Mouse (Mus musculus) hindbrain, embryonic 16.5 days (tissue): Measurements from ENCODE around the gene Soat2. TPM values are rescaled to one million over a fixed set of nuclear protein-coding genes. Genes with fewer than 3 reads are reported as not detected.

Source experiments
- ATAC-seq: fragments of 200-750 bp; cut with Nextera tagmentation; 2 replicates; pipeline ENCODE4 v1.8.0; 2017; ENCODE audit warnings: moderate TSS enrichment, moderate library complexity
- H3K27ac ChIP-seq: fragments of 300-500 bp; sonication (generic); 2 replicates; pipeline ENCODE4 v1.5.1; 2014; ENCODE audit warnings: low read depth, mild to moderate bottlenecking, control low read depth, low read length, moderate library complexity
- H3K27me3 ChIP-seq: fragments of 300-500 bp; sonication (generic); replicated peaks from 2 replicates; pipeline ENCODE4 v1.6.1; 2014; ENCODE audit warnings: low read length; ENCODE audit not compliant: control insufficient read depth, insufficient read depth
- H3K36me3 ChIP-seq: fragments of 300-500 bp; sonication (generic); 2 replicates; pipeline ENCODE4 v1.6.1; 2014; ENCODE audit warnings: mild to moderate bottlenecking, low read length, moderate library complexity, mixed read lengths; ENCODE audit not compliant: control insufficient read depth, insufficient read depth
- H3K4me1 ChIP-seq: fragments of 300-500 bp; sonication (generic); 2 replicates; pipeline ENCODE4 v1.6.1; 2014; ENCODE audit warnings: low read depth, low read length; ENCODE audit not compliant: control insufficient read depth, insufficient read depth
- H3K4me2 ChIP-seq: fragments of 300-500 bp; sonication (generic); 2 replicates; pipeline ENCODE4 v1.6.1; 2014; ENCODE audit warnings: mild to moderate bottlenecking, low read length, control low read depth, moderate library complexity
- H3K4me3 ChIP-seq: fragments of 300-500 bp; sonication (generic); 2 replicates; pipeline ENCODE4 v1.5.1; 2014; ENCODE audit warnings: mild to moderate bottlenecking, low read length, control low read depth, moderate library complexity
- H3K9ac ChIP-seq: fragments of 300-500 bp; sonication (generic); 2 replicates; pipeline ENCODE4 v1.6.1; 2014; ENCODE audit warnings: low read depth, mild to moderate bottlenecking, control low read depth, low read length, moderate library complexity
- H3K9me3 ChIP-seq: fragments of 300-500 bp; sonication (generic); 2 replicates; pipeline ENCODE4 v1.6.1; 2014; ENCODE audit warnings: mild to moderate bottlenecking, low read length, moderate library complexity; ENCODE audit not compliant: control insufficient read depth
- WGBS: fragments of 180-500 bp; shearing (Covaris S2); extraction: QIAGEN DNeasy Blood & Tissue Kit; methylation state at CpG from one replicate; pipeline ENCODE4 v1.1.7; 2014; 5-methylcytosine and 5-hydroxymethylcytosine counted together
- polyA plus RNA-seq: library from polyadenylated mRNA; unstranded; fragments of >200 nt; fragmentation: Nextera tagmentation; extraction: Ambion mirVana; gene quantifications from 2 replicates; pipeline ENCODE4 v1.2.1, GENCODE M21; 2015

Soat2 gene
- polyA plus RNA-seq, 1 experiment from 2014 or later, result not detected

DNA sequence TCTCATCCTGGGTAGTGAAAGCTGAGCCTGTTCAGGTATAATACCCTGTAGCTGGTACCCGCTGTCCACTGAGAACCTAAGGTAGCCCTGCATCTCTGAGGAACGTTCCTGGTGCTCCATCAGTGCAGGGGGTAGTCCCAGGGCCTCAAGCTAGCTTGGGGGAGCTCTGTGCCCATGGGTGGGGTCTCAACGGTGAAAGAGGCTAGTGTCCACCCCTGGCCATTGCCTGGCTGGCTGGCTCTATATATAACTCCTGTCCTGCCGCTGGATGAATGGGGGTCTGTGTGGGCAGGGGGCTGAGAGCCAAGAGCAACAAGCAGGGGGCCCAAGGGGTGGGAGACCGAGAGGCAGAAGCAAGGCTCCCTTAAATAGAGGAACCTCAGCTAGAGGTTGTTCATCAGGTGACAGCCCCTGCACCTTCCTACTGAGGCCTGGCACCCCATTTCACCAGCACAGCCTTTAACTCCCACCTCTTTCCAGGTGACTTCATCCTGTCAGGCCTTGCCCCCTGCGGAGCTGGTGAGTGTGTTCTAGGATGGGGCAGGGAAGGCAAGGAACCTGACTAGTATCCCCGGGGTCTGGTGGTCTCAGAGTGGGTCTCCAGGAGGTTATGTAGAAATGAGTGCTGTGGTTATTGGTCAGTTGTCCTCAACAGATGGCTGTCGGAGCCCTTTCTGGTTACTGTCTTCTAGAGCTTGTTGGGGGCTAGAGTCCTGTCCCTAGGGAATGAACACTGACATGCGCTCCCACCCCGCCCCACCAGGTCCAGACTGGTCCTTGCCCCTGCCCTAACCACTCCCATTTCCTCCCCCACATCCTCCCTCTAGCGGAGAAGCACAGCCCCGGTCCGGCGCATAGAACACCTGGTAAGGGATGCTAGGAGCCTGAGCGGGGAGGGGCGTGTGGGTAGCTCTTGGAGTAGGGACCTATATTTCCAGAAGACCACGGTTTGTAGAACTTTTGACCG, 44.3 kb upstream of the Soat2 start:
- 28% methylated on average over 18 of the region's 18 CpGs for WGBS
- Histone ChIP-seq H3K27ac (no peak overlapping the region), H3K4me2 (peak overlapping the region; percentile 74), H3K4me1 (peaks cover 52% of the 10 kb centered on the region), H3K9ac (no peak overlapping the region), H3K9me3 (no peaks in the 10 kb centered on the region), H3K27me3 (peaks cover 14% of the 10 kb centered on the region), H3K4me3 (peak overlapping the region; percentile 3; the same call in 1 of the 2 replicates), H3K36me3 (no peaks in the 10 kb centered on the region)
- ATAC-seq, result no peak

DNA sequence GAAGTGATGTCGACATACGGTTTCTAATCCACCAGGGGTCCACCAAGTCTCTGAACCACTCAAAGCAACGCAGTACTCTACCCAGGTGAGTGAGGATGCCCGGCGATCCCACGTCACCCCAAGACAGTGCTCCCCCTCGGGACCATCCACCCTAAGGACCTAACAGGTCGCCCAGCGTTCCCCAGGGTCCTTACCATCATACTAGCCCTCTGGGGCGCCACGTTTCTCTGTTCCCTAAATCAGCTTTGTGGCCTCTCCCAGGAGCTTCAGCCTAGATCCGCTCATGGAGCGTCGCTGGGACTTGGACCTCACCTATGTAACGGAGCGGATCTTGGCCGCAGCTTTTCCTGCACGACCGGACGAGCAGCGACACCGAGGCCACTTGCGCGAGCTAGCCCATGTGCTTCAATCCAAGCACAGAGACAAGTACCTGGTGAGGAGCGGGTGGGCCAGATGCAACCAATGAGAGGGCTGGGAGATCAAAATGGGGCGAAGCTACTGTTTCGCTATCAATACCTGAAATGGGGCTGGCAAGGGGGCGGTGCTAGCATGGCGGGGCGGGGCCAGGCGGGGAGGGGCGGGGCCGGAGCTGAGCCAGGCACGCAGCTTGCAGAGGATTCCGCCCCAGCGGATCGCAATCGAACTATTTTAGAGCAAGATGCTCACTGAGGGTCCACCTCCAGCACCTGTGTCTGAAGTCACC, 43.4 kb upstream of the Soat2 start:
- peaks cover 14% of the 10 kb centered on the region for H3K27me3 ChIP-seq
- no peak overlapping the region for H3K27ac ChIP-seq
- no peaks in the 10 kb centered on the region for H3K9me3 ChIP-seq
- peaks cover 46% of the 10 kb centered on the region for H3K4me1 ChIP-seq
- peak overlapping the region; percentile 42 for H3K4me3 ChIP-seq
- ATAC-seq, result peak; percentile 22
- no peaks in the 10 kb centered on the region for H3K36me3 ChIP-seq
- peak overlapping the region; percentile 74 for H3K4me2 ChIP-seq
- 6% methylated on average over 38 of the region's 38 CpGs for WGBS
- peak overlapping the region; percentile 58 for H3K9ac ChIP-seq

DNA sequence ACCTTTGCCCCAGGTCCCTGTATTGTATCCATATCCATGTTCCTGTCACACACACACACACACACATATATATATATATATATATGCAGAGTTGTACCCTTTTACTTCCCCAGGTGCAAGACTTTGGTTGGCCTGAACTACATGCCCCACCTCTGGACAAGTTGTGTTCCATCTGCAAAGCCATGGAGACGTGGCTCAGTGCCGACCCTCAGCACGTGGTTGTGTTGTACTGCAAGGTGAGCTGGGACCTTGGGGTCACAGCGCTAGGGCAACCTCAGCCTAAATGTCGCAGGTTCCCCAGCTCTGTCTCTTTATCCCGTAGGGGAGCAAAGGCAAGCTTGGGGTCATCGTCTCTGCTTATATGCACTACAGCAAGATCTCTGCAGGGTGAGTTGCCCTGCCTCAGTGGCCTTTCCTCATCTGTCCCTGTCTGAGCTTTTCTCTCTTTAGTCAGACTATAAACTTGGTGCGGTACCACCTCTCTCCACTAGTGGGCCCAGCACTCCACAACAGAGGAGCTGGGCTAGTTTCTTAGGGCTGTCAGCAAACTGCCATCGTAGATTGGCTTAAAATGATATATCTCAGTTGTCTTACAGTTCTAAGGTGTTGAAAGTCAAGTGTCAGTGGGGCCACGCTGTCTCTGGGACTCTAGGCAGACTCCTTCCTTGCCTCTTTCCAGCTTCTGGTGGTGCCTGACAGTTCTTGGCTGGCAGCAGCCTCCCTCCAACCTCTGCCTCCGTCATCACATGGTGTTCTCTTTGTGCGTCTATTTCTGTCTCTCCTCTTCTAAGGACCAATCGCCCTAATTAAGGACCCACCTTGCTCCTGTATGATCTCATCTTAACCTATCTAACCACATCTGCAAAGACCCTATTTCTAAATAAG, 42.4 kb upstream of the Soat2 start:
- Histone ChIP-seq H3K36me3 (no peaks in the 10 kb centered on the region), H3K9me3 (no peaks in the 10 kb centered on the region), H3K4me3 (no peak overlapping the region; the same call in 1 of the 2 replicates), H3K27ac (no peak overlapping the region), H3K4me1 (peaks cover 38% of the 10 kb centered on the region), H3K27me3 (peaks cover 14% of the 10 kb centered on the region), H3K4me2 (peak overlapping the region; percentile 74), H3K9ac (no peak overlapping the region)
- ATAC-seq, result no peak
- WGBS, result 35% methylated on average over 13 of the region's 13 CpGs

DNA sequence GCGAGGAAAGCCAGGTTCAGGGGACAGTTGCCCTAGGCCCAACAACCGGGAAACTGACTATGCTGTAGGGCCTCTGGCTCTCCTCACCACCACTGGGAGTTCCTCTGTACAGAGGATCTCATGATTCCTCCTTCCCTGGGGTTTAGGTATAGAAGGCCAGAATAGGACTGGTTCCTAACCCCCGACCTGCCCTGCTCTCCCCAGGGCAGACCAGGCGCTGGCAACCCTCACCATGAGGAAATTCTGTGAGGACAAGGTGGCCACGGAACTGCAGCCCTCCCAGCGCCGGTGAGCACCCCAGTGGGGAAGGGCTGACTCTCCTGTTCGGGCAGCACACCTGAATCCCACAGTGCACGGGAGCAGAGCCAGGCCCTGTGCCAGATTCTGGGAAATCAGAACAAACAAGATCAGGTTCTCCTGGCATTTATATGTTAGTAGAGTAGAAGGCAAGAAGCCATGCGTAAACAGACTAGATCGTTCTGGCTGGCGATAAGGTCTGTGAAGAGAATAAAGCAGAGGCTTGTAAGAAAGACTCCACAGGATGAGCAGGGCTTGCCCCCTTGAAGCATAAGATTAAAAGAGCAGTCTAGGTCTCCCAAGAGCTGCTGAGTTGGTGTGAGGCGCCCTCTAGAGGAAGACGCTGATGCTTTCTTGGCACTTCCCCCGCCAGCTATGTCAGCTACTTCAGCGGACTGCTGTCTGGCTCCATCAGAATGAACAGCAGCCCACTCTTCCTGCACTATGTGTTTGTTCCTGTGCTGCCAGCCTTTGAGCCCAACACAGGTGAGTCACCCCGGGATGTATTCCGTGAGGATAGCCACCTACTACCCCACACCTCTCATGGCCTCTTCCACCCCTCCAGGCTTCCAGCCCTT, 41.4 kb upstream of the Soat2 start:
- peaks cover 29% of the 10 kb centered on the region for H3K4me1 ChIP-seq
- H3K9me3 ChIP-seq, result no peaks in the 10 kb centered on the region
- ATAC-seq, result 0 out of 2 replicates have a peak, but pooled peaks have one; percentile 12
- H3K9ac ChIP-seq, result 0 out of 2 replicates have a peak overlapping the region, but pooled peaks have one; percentile 14
- peaks cover 14% of the 10 kb centered on the region for H3K27me3 ChIP-seq
- H3K4me3 ChIP-seq, result no peak overlapping the region
- H3K4me2 ChIP-seq, result no peak overlapping the region
- no peaks in the 10 kb centered on the region for H3K36me3 ChIP-seq
- H3K27ac ChIP-seq, result no peak overlapping the region
- 48% methylated on average over 18 of the region's 18 CpGs for WGBS

DNA sequence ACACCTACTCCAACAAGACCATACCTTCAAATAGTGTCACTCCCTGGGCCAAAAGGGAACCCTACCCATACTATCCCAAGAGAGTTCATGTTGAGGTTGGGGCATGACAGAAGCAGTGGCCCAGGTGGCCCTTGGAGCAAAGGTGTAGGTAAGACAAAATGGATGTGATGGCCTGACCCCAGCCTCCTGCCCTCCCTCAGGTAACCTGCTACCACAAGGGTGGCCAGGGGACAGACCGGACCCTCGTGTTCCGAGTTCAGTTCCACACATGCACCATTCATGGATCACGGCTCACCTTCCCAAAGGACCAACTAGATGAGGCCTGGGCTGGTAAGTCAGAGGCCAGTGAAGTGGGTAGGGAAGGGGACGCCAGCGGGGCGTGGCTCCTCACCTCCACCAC, 40.1 kb upstream of the Soat2 start:
- peaks cover 12% of the 10 kb centered on the region for H3K27me3 ChIP-seq
- 98% methylated on average over 7 of the region's 7 CpGs for WGBS
- no peak overlapping the region for H3K9ac ChIP-seq
- H3K4me1 ChIP-seq, result peaks cover 22% of the 10 kb centered on the region
- no peaks in the 10 kb centered on the region for H3K36me3 ChIP-seq
- ATAC-seq, result no peak
- H3K4me2 ChIP-seq, result no peak overlapping the region
- H3K9me3 ChIP-seq, result no peaks in the 10 kb centered on the region
- H3K27ac ChIP-seq, result no peak overlapping the region
- H3K4me3 ChIP-seq, result no peak overlapping the region

DNA sequence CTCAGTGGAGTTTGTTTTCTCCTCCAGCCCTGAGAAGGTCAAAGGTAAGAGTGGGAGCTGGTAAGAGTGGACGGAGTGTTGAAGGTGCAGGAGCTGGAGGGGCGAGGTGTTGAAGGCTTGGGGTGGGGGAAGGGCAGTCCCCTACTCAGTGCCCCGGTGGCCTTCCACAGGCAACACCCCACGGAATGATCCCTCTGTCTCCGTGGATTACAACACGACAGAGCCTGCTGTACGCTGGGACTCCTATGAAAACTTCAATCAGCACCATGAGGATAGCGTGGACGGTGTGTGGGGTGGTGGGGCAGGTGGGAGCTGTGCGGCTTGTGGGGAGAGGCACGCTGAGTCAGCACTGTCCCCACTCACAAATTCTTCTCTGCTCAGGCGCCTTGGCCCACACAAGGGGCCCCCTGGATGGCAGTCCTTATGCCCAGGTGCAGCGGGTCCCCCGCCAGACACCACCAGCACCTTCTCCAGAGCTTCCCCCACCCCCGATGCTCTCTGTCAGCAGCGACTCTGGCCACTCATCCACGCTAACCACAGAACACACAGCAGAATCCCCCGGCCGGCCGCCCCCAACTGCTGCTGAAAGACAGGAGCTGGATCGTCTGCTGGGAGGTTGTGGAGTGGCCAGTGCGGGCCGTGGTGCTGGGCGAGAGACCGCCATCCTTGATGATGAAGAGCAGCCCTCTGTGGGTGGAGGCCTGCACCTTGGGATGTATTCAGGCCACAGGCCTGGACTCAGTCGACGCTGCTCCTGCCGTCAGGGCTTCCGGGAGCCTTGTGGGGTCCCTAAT, 39.4 kb upstream of the Soat2 start:
- Histone ChIP-seq H3K4me2 (no peak overlapping the region), H3K4me3 (no peak overlapping the region), H3K27ac (no peak overlapping the region), H3K9me3 (no peaks in the 10 kb centered on the region), H3K9ac (no peak overlapping the region), H3K36me3 (0 out of 2 replicates have a peak, but pooled peaks cover 4% of the 10 kb centered on the region), H3K27me3 (peaks cover 8% of the 10 kb centered on the region), H3K4me1 (peaks cover 20% of the 10 kb centered on the region)
- WGBS, result 75% methylated on average over 28 of the region's 29 CpGs
- no peak for ATAC-seq

DNA sequence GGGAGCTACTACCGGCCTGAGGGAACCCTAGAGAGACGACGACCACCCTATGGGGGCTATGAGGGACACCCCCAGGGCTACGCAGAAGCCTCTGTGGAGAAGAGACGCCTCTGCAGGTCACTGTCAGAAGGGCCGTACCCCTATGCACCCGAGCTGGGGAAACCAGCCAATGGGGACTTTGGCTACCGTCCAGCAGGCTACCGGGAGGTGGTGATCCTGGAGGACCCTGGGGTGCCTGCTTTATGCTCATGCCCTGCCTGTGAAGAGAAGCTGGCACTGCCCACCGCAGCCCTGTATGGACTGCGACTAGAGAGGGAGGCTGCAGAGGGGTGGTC, 38.9 kb upstream of the Soat2 start:
- ATAC-seq, result no peak
- Histone ChIP-seq H3K9ac (no peak overlapping the region), H3K4me3 (no peak overlapping the region), H3K4me1 (peaks cover 25% of the 10 kb centered on the region), H3K27me3 (peaks cover 5% of the 10 kb centered on the region), H3K9me3 (no peaks in the 10 kb centered on the region), H3K36me3 (0 out of 2 replicates have a peak, but pooled peaks cover 6% of the 10 kb centered on the region), H3K4me2 (no peak overlapping the region), H3K27ac (no peak overlapping the region)
- 66% methylated on average over 11 of the region's 11 CpGs for WGBS
